Mouse (Mus musculus) embryo, embryonic 10 days (tissue): Measurements from ENCODE around the gene Olfr1129.
"Not testable (repeated sequence)": the region's sequence is repeated elsewhere in the genome, so short reads cannot be mapped to it uniquely, and the experiment has no call there.

Experiments used
- DNase-seq: peaks from one replicate; pipeline ENCODE4 v3.0.0-alpha.2; 2015; ENCODE audit warnings: low spot score

The Olfr1129 gene

DNA sequence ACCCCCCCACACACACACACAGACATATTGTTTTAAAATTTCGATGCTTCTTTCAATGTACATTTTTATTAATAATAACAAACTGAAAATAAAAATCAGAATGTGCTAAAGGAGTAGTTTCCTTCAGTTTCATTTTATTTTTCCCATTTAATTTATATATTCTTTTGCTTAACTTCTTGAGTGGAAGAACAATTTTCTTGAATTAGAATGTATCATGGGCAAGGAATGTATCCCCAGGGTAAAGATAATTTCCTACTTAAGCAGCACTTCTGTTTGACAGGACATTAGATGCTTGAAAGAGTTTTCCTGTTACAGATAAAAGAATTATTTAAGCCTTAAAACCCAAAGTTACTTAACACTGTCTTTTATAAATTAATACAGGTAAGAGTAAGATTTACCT lies at the start of gene Olfr1129:
Olfr1129 (plus strand) TSS at position 301 of the 400 bp plus-strand sequence.
- DNase-seq: not testable (repeated sequence)

DNA sequence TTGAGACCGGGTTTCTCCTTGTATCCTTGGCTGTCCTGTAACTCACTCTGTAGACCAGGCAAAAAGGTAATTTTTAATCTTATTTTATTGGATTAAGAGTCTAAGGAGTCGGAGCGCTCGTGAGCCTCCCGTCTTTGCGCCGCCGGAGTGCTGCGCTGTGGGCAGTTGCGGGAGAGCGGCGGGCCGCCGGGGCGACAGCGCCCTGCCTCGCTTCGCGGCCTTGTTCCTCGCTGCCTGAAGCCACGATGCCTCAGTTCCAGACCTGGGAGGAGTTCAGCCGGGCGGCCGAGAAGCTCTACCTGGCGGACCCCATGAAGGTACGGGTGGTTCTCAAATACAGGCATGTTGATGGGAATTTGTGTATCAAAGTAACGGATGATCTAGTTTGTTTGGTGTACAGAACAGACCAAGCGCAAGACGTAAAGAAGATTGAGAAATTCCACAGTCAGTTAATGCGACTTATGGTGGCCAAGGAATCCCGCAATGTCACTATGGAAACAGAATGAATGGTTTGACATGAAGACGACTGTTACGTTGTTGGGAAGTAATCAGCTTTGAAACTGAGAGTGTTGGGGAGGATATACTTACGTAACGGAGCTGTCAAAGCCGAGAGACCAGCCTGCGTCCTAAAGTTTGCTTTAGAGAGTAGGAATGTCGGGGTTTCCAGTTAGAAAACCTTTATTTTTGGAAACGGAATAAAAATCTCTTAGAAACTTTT lies 47.6 kb upstream of the Olfr1129 start:
- DNase-seq: peak; percentile 54

DNA sequence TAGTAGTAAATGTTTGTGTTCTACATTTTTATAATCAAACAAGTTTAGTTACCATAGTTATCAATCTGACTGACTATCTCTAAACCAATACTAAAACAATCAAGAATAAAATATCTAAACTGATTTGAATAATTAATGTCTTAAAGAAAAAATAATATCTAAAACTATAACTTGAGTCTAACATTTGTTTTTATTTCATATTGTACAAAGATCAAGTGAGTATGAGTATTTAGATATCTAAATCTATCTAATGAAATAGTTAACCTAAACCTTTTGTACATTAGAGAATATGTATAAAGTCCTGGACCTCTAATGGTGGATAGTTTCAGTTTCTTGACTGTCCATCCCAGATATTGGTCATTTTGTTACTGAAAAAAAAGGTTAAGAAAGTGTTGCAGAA lies 42.2 kb upstream of the Olfr1129 start, which contains the start of gene Olfr153:
Olfr153 (plus strand) TSS at position 301 of the 400 bp plus-strand sequence.
- no peak for DNase-seq

DNA sequence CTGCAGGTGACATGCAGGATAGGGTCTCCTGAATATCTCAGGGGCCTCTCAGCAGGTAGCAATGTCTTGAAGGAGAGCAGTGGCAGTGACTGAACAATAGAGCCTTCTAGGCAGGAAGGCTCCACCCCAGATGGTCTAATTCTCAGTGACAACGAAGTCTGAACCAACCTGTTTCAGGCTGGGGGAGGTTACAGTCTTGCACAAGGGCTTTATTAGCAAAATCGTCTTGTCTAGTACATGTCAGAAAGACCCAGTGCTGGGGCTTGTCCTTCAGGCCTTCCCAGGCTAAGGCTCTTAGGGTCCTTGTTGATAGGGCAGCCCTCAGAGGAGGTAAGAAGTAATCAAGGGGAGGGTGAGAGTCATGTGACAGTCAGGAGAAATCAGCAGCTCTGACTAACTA lies 38.9 kb upstream of the Olfr1129 start:
- no peak for DNase-seq

DNA sequence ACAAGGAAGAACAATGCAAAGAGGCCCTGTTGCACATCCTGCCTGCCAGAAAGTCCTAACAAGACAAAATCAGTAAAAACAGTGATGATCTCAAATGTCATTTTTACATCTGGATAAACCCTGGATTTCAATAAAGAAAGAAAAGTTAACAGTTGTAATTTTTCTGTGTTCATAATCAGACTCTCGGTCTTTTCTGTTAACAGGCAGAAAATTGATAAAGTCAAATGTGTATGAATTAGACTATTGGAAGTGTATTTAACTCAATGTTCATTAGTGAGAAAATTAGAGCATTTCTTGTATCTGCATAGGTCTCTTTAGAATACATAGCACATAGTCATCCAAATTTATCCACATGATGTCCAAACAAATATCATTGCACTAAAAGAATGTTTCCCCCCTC lies 28.3 kb upstream of the Olfr1129 start, which contains the start of gene Olfr1128:
Olfr1128 (minus strand) TSS at position 101 of the 400 bp plus-strand sequence.
- no peak for DNase-seq

DNA sequence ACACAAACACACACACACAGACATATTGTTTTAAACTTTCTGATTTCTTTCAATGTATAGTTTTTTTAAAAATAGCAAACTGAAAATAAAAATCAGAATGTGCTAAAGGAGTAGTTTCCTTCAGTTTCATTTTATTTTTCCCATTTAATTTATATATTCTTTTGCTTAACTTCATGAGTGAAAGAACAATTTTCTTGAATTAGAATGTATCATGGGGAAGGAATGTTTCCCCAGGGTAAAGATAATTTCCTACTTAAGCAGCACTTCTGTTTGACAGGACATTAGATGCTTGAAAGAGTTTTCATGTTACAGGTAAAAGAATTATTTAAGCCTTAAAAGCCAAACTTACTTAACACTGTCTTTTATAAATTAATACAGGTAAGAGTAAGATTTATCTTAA lies 32.2 kb downstream of the Olfr1129 start, which contains the start of gene Olfr1130:
Olfr1130 (plus strand) TSS at position 301 of the 400 bp plus-strand sequence.
- not testable (repeated sequence) for DNase-seq

DNA sequence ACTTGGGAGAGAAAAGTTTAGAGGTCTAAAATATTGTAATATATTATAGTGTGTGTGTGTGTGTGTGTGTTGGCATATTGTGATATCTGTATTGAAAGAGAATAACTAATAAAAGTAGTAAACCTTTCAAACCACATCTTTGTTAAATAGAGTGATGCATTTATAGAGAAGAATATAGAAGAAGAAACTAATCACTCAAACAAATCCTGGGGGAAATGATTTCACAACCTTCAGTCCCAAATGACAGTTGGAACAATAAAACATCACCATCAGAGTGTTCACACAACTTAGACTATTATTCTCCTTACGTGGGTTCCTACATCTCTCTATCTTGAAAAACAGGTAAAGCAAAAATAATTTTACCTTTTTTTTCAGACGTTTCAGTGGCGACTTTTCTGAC lies 53.1 kb downstream of the Olfr1129 start, which contains the start of gene Olfr1131:
Olfr1131 (plus strand) TSS at position 301 of the 400 bp plus-strand sequence.
- DNase-seq: no peak
